Mouse (Mus musculus): ENCODE results near the gene Dnah6. TPM values are rescaled to one million over a fixed set of nuclear protein-coding genes. Genes with fewer than 3 reads are reported as not detected.

The Dnah6 gene
- polyA plus RNA-seq, 1 experiment from 2014 or later: 0.06 TPM

DNA sequence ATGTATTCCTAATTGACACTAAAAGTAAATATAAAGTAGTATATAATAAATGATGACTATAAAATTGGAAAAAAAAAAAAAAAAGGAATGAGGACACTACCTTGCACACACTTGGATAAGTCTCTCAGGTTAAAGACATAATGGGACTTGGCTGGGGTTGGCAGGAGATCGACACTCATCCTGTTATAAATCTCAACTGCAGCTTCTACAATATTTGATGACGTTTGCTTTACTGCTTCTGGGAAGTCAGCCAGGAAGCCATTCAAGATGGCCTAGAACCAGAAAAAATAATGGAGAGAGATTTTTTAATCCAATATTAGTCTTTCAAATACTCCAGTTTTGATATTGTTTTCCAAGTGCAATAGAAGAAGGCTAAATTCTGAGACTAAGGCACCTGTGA lies 108.1 kb downstream of the Dnah6 start:
- no peak for ATAC-seq (ENCODE audit: low FRiP score, low TSS enrichment)
- Histone ChIP-seq H3K4me2 (replicated peaks; ENCODE audit: low read depth, low read length) (no peak overlapping the region), H3K27ac (ENCODE audit: low read length) (no peak overlapping the region), H3K36me3 (ENCODE audit: insufficient read depth, low read length) (no peaks in the 10 kb centered on the region), H3K9ac (replicated peaks; ENCODE audit: low read length) (no peak overlapping the region), H3K9me3 (ENCODE audit: low read length) (no peaks in the 10 kb centered on the region), H3K4me1 (ENCODE audit: insufficient read depth, low read length) (no peaks in the 10 kb centered on the region; the same call in 1 of the 2 replicates), H3K4me3 (ENCODE audit: low read length) (no peak overlapping the region), H3K27me3 (ENCODE audit: insufficient read depth, low read length) (no peaks in the 10 kb centered on the region)
- WGBS: 41% methylated on average over 2 of the region's 2 CpGs

GRCm38 (mm10) chr6:73093133-73093532 lies 128.3 kb downstream of the Dnah6 start:
- Histone ChIP-seq H3K27me3 (ENCODE audit: insufficient read depth, low read length) (no peaks in the 10 kb centered on the region), H3K36me3 (ENCODE audit: insufficient read depth, low read length) (no peaks in the 10 kb centered on the region), H3K4me1 (ENCODE audit: insufficient read depth, low read length) (no peaks in the 10 kb centered on the region), H3K9ac (replicated peaks; ENCODE audit: low read length) (no peak overlapping the region), H3K4me3 (ENCODE audit: low read length) (no peak overlapping the region), H3K27ac (ENCODE audit: low read length) (no peak overlapping the region), H3K9me3 (ENCODE audit: low read length) (peaks cover 8% of the 10 kb centered on the region), H3K4me2 (replicated peaks; ENCODE audit: low read depth, low read length) (no peak overlapping the region)
- 88% methylated on average over 4 of the region's 4 CpGs for WGBS
- no peak for ATAC-seq (ENCODE audit: low FRiP score, low TSS enrichment)

DNA sequence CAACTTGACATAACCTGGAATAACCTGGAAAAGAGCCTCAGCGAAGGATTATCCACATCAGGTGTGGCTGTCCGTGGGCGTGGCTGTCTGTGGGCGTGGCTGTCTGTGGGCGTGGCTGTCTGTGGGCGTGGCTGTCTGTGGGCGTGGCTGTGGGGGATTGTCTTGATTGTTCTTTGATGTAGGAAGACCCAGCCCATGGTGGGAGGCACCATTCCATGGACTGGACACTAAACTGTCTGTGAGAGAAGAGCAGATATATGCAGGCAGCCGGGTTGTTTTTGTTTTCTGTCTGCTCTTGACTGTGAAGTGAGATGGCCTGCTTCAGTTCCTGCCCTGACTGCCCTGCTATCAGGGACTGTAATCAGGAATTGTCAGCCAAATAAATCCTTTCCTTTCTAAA lies 130.6 kb downstream of the Dnah6 start:
- no peaks in the 10 kb centered on the region for H3K4me1 ChIP-seq (ENCODE audit: insufficient read depth, low read length)
- H3K27me3 ChIP-seq (ENCODE audit: insufficient read depth, low read length): no peaks in the 10 kb centered on the region
- H3K4me2 ChIP-seq (replicated peaks; ENCODE audit: low read depth, low read length): no peak overlapping the region
- no peaks in the 10 kb centered on the region; the same call in 1 of the 2 replicates for H3K9me3 ChIP-seq (ENCODE audit: low read length)
- WGBS: 78% methylated on average over 8 of the region's 8 CpGs
- H3K9ac ChIP-seq (replicated peaks; ENCODE audit: low read length): no peak overlapping the region
- no peak for ATAC-seq (ENCODE audit: low FRiP score, low TSS enrichment)
- H3K36me3 ChIP-seq (ENCODE audit: insufficient read depth, low read length): no peaks in the 10 kb centered on the region
- H3K4me3 ChIP-seq (ENCODE audit: low read length): no peak overlapping the region
- H3K27ac ChIP-seq (ENCODE audit: low read length): no peak overlapping the region

DNA sequence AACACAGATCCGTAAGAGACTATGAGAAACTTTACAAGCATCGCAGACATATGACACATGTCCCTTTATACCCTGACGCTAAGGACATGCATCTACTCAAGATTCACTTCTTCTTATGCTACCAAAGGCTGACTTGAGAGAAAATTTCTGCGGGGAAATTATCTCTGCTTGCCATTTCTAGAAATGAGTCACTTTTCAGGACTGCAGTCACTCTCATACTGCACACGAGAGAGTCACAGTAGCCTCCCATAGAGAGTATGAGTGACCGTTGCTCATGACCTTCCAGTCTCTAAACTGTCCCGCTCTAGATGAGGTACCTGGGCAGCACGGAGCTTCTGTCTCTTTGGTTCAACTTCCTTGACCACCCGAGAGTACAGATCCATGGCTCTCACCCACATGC lies 138.9 kb downstream of the Dnah6 start:
- WGBS: 93% methylated on average over 9 of the region's 9 CpGs
- Histone ChIP-seq H3K4me3 (ENCODE audit: low read length) (no peak overlapping the region), H3K27me3 (ENCODE audit: insufficient read depth, low read length) (no peaks in the 10 kb centered on the region), H3K27ac (ENCODE audit: low read length) (no peak overlapping the region), H3K4me2 (replicated peaks; ENCODE audit: low read depth, low read length) (no peak overlapping the region), H3K9me3 (ENCODE audit: low read length) (peaks cover 10% of the 10 kb centered on the region), H3K4me1 (ENCODE audit: insufficient read depth, low read length) (no peaks in the 10 kb centered on the region), H3K36me3 (ENCODE audit: insufficient read depth, low read length) (no peaks in the 10 kb centered on the region), H3K9ac (replicated peaks; ENCODE audit: low read length) (no peak overlapping the region)
- no peak for ATAC-seq (ENCODE audit: low FRiP score, low TSS enrichment)

DNA sequence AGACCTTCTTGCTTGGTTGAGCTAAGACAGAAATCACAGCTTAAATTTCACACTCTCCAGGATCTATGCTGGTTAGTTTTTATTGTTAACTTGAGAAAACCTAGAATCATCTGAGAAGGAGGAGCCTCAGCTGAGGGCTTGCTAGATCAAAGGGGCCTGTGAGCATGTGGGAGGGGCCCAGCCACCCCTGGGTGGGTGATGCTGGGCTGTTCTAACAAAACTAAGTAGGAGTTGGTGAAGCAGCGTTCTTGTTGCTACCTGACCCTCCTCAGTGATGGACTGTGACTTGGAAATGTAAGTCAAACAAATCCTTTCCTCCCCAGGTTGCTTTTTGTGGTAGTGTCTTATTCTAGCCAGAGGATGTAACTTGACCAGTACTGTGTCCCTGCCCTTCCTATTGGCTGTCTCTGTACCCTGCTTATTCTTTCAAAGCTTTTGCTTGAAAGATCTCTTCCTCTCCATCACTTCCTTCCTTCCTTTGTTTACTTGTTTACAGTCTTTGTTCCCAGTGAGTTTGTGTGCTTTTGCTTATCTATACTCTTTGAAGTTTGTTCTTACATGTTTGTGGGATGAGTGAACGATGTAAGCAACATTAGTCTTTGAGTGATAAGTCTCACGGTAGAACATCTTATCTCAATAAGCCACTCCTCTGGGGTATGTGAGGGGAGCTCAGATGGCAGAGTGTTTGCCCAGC lies 149.2 kb downstream of the Dnah6 start:
- Histone ChIP-seq H3K9me3 (ENCODE audit: low read length) (no peaks in the 10 kb centered on the region; the same call in 1 of the 2 replicates), H3K27me3 (ENCODE audit: insufficient read depth, low read length) (no peaks in the 10 kb centered on the region), H3K36me3 (ENCODE audit: insufficient read depth, low read length) (no peaks in the 10 kb centered on the region), H3K9ac (replicated peaks; ENCODE audit: low read length) (no peak overlapping the region), H3K27ac (ENCODE audit: low read length) (no peak overlapping the region), H3K4me2 (replicated peaks; ENCODE audit: low read depth, low read length) (no peak overlapping the region), H3K4me1 (ENCODE audit: insufficient read depth, low read length) (no peaks in the 10 kb centered on the region), H3K4me3 (ENCODE audit: low read length) (no peak overlapping the region)
- 60% methylated on average over 3 of the region's 3 CpGs for WGBS
- peak; percentile 47; the same call in 1 of the 2 replicates for ATAC-seq (ENCODE audit: low FRiP score, low TSS enrichment)

DNA sequence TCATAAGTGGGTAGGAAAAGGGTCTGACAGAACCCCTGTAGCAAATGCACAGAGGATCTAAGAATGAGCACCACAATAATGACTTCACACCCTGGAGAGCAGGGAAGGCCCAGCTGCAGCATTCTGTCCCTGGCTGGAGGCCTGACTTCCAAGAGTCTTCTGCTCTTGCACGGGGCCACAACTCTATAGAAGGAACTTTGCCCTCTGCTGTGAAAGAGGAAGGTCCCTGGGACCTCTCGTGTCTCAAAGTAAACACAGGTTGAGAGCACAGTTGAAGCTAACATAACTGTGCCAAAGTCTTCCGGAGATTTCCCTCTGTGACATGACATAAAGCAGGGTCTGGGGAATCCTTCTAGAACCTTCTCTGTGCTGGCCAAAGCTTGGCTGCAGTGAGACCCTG lies 150.2 kb downstream of the Dnah6 start:
- no peak for ATAC-seq (ENCODE audit: low FRiP score, low TSS enrichment)
- Histone ChIP-seq H3K27me3 (ENCODE audit: insufficient read depth, low read length) (no peaks in the 10 kb centered on the region), H3K4me3 (ENCODE audit: low read length) (no peak overlapping the region), H3K27ac (ENCODE audit: low read length) (peak overlapping the region; percentile 46; the same call in 1 of the 2 replicates), H3K4me2 (replicated peaks; ENCODE audit: low read depth, low read length) (no peak overlapping the region), H3K4me1 (ENCODE audit: insufficient read depth, low read length) (no peaks in the 10 kb centered on the region), H3K9me3 (ENCODE audit: low read length) (no peaks in the 10 kb centered on the region), H3K36me3 (ENCODE audit: insufficient read depth, low read length) (no peaks in the 10 kb centered on the region), H3K9ac (replicated peaks; ENCODE audit: low read length) (no peak overlapping the region)
- WGBS: 52% methylated on average over 3 of the region's 3 CpGs

DNA sequence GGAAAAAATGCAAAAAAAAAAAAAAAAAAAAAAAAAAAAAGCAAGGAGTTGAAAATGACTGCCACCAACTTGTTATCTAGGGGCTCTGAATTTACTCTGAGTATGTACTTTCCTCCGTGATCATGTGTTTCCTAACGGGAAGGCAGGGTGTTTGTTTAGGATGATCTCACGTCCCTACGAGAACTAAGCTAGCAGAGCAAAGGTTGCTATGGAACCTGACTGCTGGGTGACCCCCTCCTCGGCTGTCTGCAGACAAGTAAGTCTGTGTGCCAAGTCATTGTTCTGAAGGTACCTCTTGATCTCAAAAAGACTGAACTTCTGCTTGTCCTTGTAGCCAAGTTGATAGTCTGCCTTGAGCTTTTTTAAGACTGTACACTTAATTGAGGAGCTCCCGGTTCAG lies 150.8 kb downstream of the Dnah6 start:
- peak; percentile 66; the same call in 1 of the 2 replicates for ATAC-seq (ENCODE audit: low FRiP score, low TSS enrichment)
- peak overlapping the region; percentile 46; the same call in 1 of the 2 replicates for H3K27ac ChIP-seq (ENCODE audit: low read length)
- H3K4me3 ChIP-seq (ENCODE audit: low read length): no peak overlapping the region
- H3K9ac ChIP-seq (replicated peaks; ENCODE audit: low read length): no peak overlapping the region
- H3K4me1 ChIP-seq (ENCODE audit: insufficient read depth, low read length): no peaks in the 10 kb centered on the region
- 59% methylated on average over 6 of the region's 6 CpGs for WGBS
- H3K27me3 ChIP-seq (ENCODE audit: insufficient read depth, low read length): no peaks in the 10 kb centered on the region
- H3K4me2 ChIP-seq (replicated peaks; ENCODE audit: low read depth, low read length): no peak overlapping the region
- H3K9me3 ChIP-seq (ENCODE audit: low read length): no peaks in the 10 kb centered on the region
- no peaks in the 10 kb centered on the region for H3K36me3 ChIP-seq (ENCODE audit: insufficient read depth, low read length)

DNA sequence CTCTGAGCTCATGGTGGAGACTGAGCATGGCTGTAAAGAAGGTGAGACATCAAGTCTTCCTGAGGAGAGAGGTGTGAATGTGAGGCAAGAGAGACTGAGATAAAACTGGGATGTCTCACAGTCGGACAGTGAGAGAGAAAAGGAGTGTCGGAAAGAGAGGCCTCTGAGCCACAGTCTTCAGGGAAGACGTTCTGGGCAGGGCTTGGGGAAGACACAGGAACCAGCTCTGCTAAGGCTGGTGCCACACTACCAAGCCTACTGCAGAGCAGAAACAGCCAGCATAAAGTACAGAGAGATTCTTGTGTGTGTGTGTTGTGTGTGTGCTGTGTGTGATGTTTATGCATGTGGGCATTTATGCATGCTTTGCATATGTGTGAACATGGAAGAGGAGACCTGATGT lies 156.9 kb downstream of the Dnah6 start:
- no peak overlapping the region for H3K4me3 ChIP-seq (ENCODE audit: low read length)
- H3K9ac ChIP-seq (replicated peaks; ENCODE audit: low read length): no peak overlapping the region
- 81% methylated on average over 3 of the region's 3 CpGs for WGBS
- ATAC-seq (ENCODE audit: low FRiP score, low TSS enrichment): no peak
- H3K4me1 ChIP-seq (ENCODE audit: insufficient read depth, low read length): no peaks in the 10 kb centered on the region
- no peak overlapping the region for H3K27ac ChIP-seq (ENCODE audit: low read length)
- no peaks in the 10 kb centered on the region for H3K36me3 ChIP-seq (ENCODE audit: insufficient read depth, low read length)
- no peak overlapping the region for H3K4me2 ChIP-seq (replicated peaks; ENCODE audit: low read depth, low read length)
- no peaks in the 10 kb centered on the region for H3K27me3 ChIP-seq (ENCODE audit: insufficient read depth, low read length)
- no peaks in the 10 kb centered on the region for H3K9me3 ChIP-seq (ENCODE audit: low read length)

DNA sequence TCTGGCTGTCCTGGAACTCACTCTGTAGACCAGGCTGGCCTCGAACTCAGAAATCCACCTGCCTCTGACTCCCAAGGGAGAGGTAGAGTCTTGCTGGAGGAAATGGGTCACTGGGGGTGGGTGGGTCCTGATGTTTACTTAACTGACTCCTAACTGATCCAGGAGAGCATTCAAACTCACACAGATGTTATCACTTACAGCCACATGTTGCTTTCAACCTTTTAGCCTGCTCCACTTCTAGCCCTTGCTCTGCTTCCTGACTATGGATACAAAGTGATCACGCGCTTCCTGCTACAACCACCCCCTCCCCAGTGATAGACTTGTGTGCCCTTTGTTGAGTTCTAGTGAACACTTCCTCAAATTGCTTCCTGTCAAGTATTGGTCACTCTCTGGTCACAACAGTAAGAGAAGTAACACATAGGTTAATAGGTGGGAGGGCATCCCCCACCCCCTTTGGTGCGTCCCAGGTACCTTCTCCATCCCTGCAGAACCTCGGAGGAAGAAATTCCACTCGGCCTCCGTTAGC lies 161.8 kb downstream of the Dnah6 start:
- Histone ChIP-seq H3K27ac (ENCODE audit: low read length) (no peak overlapping the region), H3K9me3 (ENCODE audit: low read length) (peaks cover 15% of the 10 kb centered on the region; the same call in 1 of the 2 replicates), H3K4me3 (ENCODE audit: low read length) (no peak overlapping the region), H3K4me1 (ENCODE audit: insufficient read depth, low read length) (no peaks in the 10 kb centered on the region), H3K36me3 (ENCODE audit: insufficient read depth, low read length) (no peaks in the 10 kb centered on the region), H3K27me3 (ENCODE audit: insufficient read depth, low read length) (no peaks in the 10 kb centered on the region), H3K9ac (replicated peaks; ENCODE audit: low read length) (no peak overlapping the region), H3K4me2 (replicated peaks; ENCODE audit: low read depth, low read length) (no peak overlapping the region)
- ATAC-seq (ENCODE audit: low FRiP score, low TSS enrichment): no peak
- 80% methylated on average over 7 of the region's 7 CpGs for WGBS

DNA sequence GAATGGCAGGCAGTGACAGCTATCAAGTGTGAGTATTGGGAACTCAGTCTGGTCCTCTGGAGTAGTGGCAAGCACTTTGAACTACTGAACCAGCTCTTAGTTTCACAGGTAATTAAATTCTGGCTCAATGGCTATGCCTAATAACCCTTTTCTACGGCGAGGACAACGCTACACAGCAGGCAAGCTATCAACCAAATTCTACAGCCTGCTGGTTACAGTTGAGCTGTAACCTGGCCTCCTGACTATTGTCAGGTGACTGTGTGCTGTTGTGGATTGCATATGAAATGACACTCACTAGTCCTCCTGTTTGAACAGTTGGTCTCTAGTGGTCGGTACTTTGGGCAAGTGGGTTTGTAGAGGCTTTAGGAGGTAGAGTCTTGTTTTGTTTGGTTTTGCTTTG lies 162.3 kb downstream of the Dnah6 start:
- 48% methylated on average over 4 of the region's 4 CpGs for WGBS
- H3K4me2 ChIP-seq (replicated peaks; ENCODE audit: low read depth, low read length): no peak overlapping the region
- H3K4me3 ChIP-seq (ENCODE audit: low read length): no peak overlapping the region
- H3K36me3 ChIP-seq (ENCODE audit: insufficient read depth, low read length): no peaks in the 10 kb centered on the region
- no peak overlapping the region for H3K9ac ChIP-seq (replicated peaks; ENCODE audit: low read length)
- no peaks in the 10 kb centered on the region for H3K4me1 ChIP-seq (ENCODE audit: insufficient read depth, low read length)
- no peak overlapping the region for H3K27ac ChIP-seq (ENCODE audit: low read length)
- H3K27me3 ChIP-seq (ENCODE audit: insufficient read depth, low read length): no peaks in the 10 kb centered on the region
- peaks cover 15% of the 10 kb centered on the region; the same call in 1 of the 2 replicates for H3K9me3 ChIP-seq (ENCODE audit: low read length)
- ATAC-seq (ENCODE audit: low FRiP score, low TSS enrichment): peak; percentile 31; the same call in 1 of the 2 replicates
